Mouse (Mus musculus): ENCODE data around the gene Sbno1. TPM values are rescaled to one million over a fixed set of nuclear protein-coding genes. Genes with fewer than 3 reads are reported as not detected.
"Not testable (repeated sequence)": the region's sequence is repeated elsewhere in the genome, so short reads cannot be mapped to it uniquely, and the experiment has no call there.

Gene Sbno1
- polyA plus RNA-seq, 1 experiment, result 53.2 TPM

GRCm38 (mm10) chr5:124364173-124364918 is 61.5 kb downstream of the Sbno1 start:
- TF ChIP-seq CTCF (IDR thresholded peaks at IDR 0.05; ENCODE audit: borderline replicate concordance, extremely low read depth, insufficient read depth, insufficient read length) (no peak), POLR2A (IDR thresholded peaks at IDR 0.05; ENCODE audit: borderline replicate concordance, extremely low read depth, insufficient read depth, insufficient read length, poor library complexity, severe bottlenecking) (no peak)
- DNase-seq (ENCODE audit: low read depth), result peak; percentile 32

DNA sequence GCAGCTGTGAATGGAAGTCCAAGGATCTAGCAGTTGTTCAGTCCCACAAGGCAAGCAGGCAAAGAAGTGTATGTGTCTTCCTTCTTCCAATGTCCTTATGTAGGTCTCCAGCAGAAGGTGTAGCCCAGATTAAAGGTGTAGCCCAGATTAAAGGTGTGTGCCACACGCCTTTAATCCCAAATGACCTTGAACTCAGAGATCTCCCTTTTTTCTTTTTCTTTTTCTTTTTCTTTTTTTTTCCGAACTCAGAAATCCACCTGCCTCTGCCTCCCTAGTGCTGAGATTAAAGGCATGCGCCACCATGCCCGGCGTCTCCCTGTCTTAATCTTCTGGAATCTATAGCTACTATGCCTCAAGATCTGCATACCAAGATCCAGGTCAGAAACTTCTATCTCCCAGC is 62.8 kb downstream of the Sbno1 start, which contains the start of gene Cdk2ap1:
Gene Cdk2ap1, minus strand, starts transcription at position 101 of the 400 bp plus-strand sequence.
- DNase-seq (ENCODE audit: low read depth), result not testable (repeated sequence)

GRCm38 (mm10) chr5:124359641-124360040 is 66.2 kb downstream of the Sbno1 start:
- peak; percentile 32; the same call in 1 of the 2 replicates for TF ChIP-seq CTCF (IDR thresholded peaks at IDR 0.05; ENCODE audit: borderline replicate concordance, extremely low read depth, insufficient read depth, insufficient read length)
- TF ChIP-seq POLR2A (IDR thresholded peaks at IDR 0.05; ENCODE audit: borderline replicate concordance, extremely low read depth, insufficient read depth, insufficient read length, poor library complexity, severe bottlenecking), result no peak
- peak; percentile 26 for DNase-seq (ENCODE audit: low read depth)

- no peak for DNase-seq (ENCODE audit: low read depth)
These were observed 69.1 kb downstream of the Sbno1 start for GRCm38 (mm10) chr5:124356695-124357094.

GRCm38 (mm10) chr5:124355425-124355959 is 70.3 kb downstream of the Sbno1 start:
- TF ChIP-seq POLR2A (IDR thresholded peaks at IDR 0.05; ENCODE audit: borderline replicate concordance, extremely low read depth, insufficient read depth, insufficient read length, poor library complexity, severe bottlenecking) (no peak), CTCF (IDR thresholded peaks at IDR 0.05; ENCODE audit: borderline replicate concordance, extremely low read depth, insufficient read depth, insufficient read length) (no peak)
- no peak for DNase-seq (ENCODE audit: low read depth)

More at GRCm38 (mm10) chr5:124356695-124357094, 69.1 kb downstream of the Sbno1 start:
- no peak for TF ChIP-seq POLR2A (IDR thresholded peaks at IDR 0.05; ENCODE audit: borderline replicate concordance, extremely low read depth, insufficient read depth, insufficient read length, poor library complexity, severe bottlenecking)
- TF ChIP-seq CTCF (IDR thresholded peaks at IDR 0.05; ENCODE audit: borderline replicate concordance, extremely low read depth, insufficient read depth, insufficient read length), result no peak

- DNase-seq (ENCODE audit: low read depth), result peak; percentile 80
- TF ChIP-seq POLR2A (IDR thresholded peaks at IDR 0.05; ENCODE audit: borderline replicate concordance, extremely low read depth, insufficient read depth, insufficient read length, poor library complexity, severe bottlenecking) (no peak), CTCF (IDR thresholded peaks at IDR 0.05; ENCODE audit: borderline replicate concordance, extremely low read depth, insufficient read depth, insufficient read length) (no peak)
These were observed 71.0 kb downstream of the Sbno1 start for GRCm38 (mm10) chr5:124354574-124355424.

DNA sequence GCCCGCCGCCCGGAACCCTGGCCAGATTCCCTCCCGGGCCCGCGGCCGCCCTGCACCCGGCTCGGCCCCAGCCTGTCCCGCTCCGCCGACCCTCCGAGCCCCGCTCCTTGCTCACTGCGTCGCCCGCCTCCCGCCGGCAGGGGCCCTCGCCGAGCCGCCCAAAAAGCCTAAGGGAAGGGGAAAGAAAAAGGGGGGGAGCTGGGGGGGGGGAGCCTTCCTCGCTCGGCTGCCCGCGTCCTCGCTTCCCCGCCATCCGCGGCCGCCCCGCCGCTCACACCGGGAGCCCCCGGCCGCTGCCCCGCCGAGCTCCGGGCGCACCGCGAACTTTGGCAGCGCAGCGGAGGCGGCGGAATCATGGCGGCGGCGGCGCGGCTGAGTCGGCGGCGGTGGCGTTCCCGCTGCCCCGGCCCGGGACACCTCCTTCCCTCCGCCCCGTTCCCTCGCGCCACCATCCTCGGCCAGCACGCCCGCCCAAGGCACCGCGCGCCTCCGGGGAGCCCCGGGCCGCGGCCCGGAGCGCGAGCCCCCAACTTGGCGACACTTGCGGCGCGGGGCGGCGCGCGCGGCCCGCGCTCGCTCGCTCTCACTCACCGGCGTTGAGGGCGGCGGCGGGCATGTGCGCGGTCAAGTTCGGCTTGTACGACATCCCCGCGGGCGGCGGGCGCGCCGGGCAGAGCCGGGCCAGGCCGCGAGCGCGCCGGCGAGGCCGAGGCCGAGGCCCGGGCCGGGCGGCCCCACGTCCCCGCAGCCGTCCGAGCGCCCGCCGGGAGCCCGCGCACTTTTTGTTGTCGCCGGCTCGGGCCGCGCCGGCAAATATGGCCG is 71.9 kb downstream of the Sbno1 start:
- TF ChIP-seq CTCF (IDR thresholded peaks at IDR 0.05; ENCODE audit: borderline replicate concordance, extremely low read depth, insufficient read depth, insufficient read length), result peak; percentile 46; the same call in 1 of the 2 replicates
- TF ChIP-seq POLR2A (IDR thresholded peaks at IDR 0.05; ENCODE audit: borderline replicate concordance, extremely low read depth, insufficient read depth, insufficient read length, poor library complexity, severe bottlenecking), result 0 out of 2 replicates have a peak, but pooled peaks have one; percentile 15
- DNase-seq (ENCODE audit: low read depth), result peak; percentile 72

- DNase-seq (ENCODE audit: low read depth), result peak; percentile 47
- TF ChIP-seq CTCF (IDR thresholded peaks at IDR 0.05; ENCODE audit: borderline replicate concordance, extremely low read depth, insufficient read depth, insufficient read length) (no peak), POLR2A (IDR thresholded peaks at IDR 0.05; ENCODE audit: borderline replicate concordance, extremely low read depth, insufficient read depth, insufficient read length, poor library complexity, severe bottlenecking) (no peak)
These were observed 72.6 kb downstream of the Sbno1 start for GRCm38 (mm10) chr5:124353011-124353725.

- DNase-seq (ENCODE audit: low read depth), result peak; percentile 97
- TF ChIP-seq POLR2A (IDR thresholded peaks at IDR 0.05; ENCODE audit: borderline replicate concordance, extremely low read depth, insufficient read depth, insufficient read length, poor library complexity, severe bottlenecking), result peak; percentile 39; the same call in 1 of the 2 replicates
- TF ChIP-seq CTCF (IDR thresholded peaks at IDR 0.05; ENCODE audit: borderline replicate concordance, extremely low read depth, insufficient read depth, insufficient read length), result peak; percentile 15; the same call in 1 of the 2 replicates
These were observed 73.5 kb downstream of the Sbno1 start for GRCm38 (mm10) chr5:124352141-124352920.
